Mouse (Mus musculus): ENCODE measurements around the gene Bag1. TPM values are rescaled to one million over a fixed set of nuclear protein-coding genes. Genes with fewer than 3 reads are reported as not detected.
A peak's percentile ranks its signal among the peaks of the same experiment; 100 is the strongest.

Bag1 gene
- total RNA-seq (2021), result 100 to 1,000 TPM; 225 to 228 TPM
- long read RNA-seq, experiment 1, transcript Bag1-202 (7 exons, 1,336 nt), result major isoform, 274 of 299 reads
- long read RNA-seq, experiment 1, partial matches to known transcripts, result 10 of 299 reads
- long read RNA-seq, experiment 1, other reads (novel, unspliced or antisense), result 15 of 299 reads
- long read RNA-seq, experiment 2, transcript Bag1-202 (7 exons, 1,336 nt), result major isoform, 308 of 328 reads
- long read RNA-seq, experiment 2, partial matches to known transcripts, result 5 of 328 reads
- long read RNA-seq, experiment 2, other reads (novel, unspliced or antisense), result 15 of 328 reads

DNA sequence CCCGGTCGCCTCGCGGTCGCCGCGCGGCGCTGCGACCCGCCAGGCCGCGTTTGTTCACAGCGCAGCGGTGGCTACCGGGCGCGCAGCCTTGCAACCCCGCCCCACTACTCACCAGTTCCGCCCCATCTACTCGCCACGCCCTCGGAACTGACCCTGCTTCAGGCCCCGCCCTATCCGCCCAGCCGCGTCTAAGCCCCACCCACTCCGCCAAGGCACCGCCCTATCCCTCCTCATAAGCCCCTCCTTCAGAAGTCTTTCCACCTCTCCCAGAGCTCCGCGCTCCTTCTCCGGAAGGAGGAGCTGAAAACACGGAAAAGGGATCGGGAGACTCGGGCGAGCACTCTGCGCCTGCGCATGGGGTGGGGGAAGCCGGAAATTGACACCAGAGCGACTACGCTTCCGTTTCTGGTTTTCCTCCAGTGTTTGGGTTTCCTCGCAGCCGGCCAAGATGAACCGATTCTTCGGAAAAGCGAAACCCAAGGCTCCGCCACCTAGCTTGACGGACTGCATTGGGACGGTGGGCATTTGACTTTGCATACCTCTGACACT is at the start of gene Bag1, which contains the start of gene Chmp5:
TSS of gene Bag1 (minus strand) at position 135 of the 549 bp plus-strand sequence.
TSS of gene Chmp5 (plus strand) at position 248 of the 549 bp plus-strand sequence.
- peak; percentile 93 to 98 for DNase-seq (ENCODE audit: low spot score in 2 of 2)

- no peak for DNase-seq (ENCODE audit: low spot score in 2 of 2)
These were observed 48.2 kb upstream of the Bag1 start for GRCm38 (mm10) chr4:40996302-40996701.

DNA sequence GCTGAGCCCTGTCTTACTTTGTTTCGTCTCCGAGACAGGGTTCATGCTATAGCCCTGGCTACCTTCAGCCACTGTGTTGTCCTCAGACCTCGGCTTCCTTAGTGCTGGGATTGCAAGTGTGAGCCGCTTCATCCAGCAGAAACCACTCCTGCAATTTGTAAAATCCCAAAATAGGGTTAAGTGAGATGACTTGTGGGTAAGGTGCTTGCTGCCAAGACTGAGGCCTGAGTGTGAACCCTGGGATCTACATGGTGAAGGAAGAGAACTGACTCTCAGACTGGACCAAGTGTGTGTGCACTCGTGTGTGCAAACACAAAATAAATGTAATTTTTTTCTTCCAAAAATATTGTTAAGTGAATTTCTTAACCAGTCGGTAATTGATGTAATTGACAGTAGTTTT is 41.5 kb upstream of the Bag1 start:
- no peak for DNase-seq (ENCODE audit: low spot score in 2 of 2)

DNA sequence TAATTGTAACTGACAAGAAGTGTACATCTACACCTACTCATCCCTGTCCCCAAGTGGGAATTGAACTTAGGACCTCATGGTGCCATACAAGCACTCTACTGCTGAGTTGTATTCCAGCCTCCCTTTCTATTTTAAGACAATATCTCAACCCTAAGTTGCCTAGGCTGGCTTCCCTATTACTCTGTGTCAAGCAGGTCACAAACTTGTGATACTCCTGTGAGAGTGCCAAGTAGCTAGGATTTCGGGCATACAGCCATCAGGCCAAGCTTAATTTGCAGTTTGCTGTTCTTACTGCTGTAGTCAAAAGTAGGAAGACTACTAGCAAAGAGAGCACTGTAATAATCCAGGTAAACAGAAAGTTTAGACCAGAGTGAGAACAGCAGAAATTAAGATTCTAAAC is 35.6 kb upstream of the Bag1 start:
- DNase-seq (ENCODE audit: low spot score in 2 of 2), result no peak

- DNase-seq (ENCODE audit: low spot score in 2 of 2), result no peak
These were observed 34.4 kb upstream of the Bag1 start for GRCm38 (mm10) chr4:40982486-40982885.

GRCm38 (mm10) chr4:40979430-40979829 is 31.3 kb upstream of the Bag1 start:
- no peak for DNase-seq (ENCODE audit: low spot score in 2 of 2)

DNA sequence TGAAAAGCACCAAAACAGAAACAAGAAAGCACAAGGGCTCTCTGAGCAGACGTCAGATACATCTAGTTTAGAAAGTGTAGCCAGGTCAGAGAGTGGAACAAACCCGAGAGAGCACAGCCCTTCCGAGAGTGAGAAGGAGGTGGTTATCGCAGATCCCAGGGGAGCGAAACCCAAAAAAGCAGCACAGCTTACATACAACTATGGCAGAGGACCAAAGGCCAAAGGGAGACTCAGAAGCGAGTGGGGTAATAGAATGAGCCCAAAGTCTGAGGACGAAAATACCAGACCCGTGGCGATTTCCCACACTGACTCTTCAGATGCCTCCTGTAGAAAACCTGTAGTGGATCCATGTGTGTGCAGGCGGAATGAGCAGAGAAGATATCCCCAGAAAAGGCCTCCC is 28.6 kb upstream of the Bag1 start:
- DNase-seq (ENCODE audit: low spot score in 2 of 2), result no peak

DNA sequence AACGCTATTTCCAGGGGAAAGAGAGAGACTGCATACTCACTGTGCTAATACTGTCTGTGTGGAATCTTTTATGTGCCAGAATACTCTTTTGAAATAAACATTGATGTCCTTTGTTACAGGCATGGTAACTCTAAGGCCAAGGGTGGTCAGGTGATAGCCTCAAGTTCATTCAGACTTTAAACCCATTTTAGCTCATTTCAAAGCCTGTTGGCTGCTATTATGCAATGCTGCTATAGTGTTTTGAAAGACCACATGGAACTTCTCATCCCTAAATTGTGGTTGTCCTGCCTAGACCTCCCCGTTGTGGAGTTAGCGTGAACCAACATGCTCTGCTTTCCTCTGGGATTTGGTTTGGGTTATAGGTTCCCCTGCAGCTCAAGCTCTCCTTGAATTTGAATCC is 27.6 kb upstream of the Bag1 start:
- no peak for DNase-seq (ENCODE audit: low spot score in 2 of 2)

DNA sequence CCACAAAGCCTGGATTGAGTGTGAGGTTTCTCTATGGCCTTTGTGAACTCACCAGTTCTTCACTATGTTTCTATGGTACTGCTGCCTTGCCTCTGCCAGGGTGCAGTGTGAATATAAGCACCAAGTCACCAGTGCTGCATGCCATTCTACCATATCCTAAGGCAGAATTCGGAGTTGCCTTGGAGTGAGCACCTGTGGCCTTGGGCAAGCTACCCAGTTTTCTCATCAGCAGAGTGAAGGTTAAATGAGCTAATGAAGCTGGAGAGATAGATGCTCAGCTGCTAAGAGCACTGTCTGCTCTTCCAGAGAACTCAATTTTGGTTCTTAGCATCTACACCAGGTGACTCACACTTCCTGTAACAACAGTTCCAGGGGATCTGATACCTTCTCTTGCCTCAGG is 25.9 kb upstream of the Bag1 start:
- DNase-seq (ENCODE audit: low spot score in 2 of 2), result no peak

GRCm38 (mm10) chr4:40971744-40972143 is 23.6 kb upstream of the Bag1 start:
- peak in 1 of 2 experiments; percentile 5 for DNase-seq (ENCODE audit: low spot score in 2 of 2)

- DNase-seq (ENCODE audit: low spot score in 2 of 2), result peak; percentile 88 to 95
These were observed 23.0 kb upstream of the Bag1 start, which contains the start of gene Nfx1 for GRCm38 (mm10) chr4:40970842-40971701. TSS of gene Nfx1 (plus strand) at chr4:40970906.

DNA sequence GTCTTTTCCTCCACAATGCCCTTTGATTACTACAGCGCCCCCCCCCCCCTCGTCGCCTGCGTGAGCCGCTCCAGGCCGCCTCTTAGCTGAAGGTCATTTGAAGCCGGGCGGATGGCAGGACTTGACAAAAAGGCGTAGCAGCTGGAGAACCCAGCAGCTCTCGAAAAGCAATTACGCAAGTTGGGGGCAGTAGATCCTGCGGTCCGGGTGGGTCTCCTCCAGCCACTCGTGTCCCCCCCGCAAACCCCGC is 22.4 kb upstream of the Bag1 start:
- DNase-seq (ENCODE audit: low spot score in 2 of 2), result no peak

- DNase-seq (ENCODE audit: low spot score in 2 of 2), result no peak
These were observed 21.9 kb upstream of the Bag1 start for GRCm38 (mm10) chr4:40969781-40970591.

DNA sequence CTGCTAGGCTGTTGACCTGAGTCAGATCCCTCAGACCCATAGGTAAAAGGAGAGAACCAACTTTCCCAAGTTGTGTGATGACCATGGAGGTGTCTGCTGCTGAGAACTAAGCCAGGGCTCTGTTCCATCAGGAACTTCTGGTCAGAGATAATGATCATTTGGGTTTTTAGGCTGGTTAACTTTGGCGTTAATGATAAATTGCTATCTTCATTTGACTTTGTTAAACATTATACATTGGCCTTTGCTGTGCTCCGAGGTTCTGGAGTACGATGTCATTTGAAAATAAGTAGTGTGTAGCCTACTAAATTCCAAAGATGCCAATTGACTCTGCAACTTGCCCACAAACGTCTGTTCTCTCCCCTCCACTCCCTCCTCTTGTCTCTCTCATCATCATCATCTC is 21.1 kb upstream of the Bag1 start:
- DNase-seq (ENCODE audit: low spot score in 2 of 2), result no peak

DNA sequence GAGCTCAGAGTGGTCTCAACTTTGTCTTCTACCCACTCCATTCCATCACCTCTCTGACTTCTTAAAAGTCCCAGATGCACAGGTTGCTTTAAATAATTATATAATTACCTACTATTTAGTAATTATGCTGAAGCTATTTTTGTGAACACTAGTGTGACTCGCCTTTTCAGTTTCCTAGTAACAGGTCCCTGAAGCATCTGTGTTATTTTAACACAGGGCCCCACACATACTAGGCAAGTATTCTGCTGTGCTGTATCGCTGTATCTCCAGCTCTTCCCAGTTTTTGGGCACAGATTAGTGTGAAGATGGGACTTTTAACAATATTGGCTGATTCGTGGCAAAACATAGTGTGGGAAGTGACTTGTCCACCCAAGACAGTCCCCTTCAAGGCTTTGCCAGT is 15.4 kb upstream of the Bag1 start:
- no peak for DNase-seq (ENCODE audit: low spot score in 2 of 2)

DNA sequence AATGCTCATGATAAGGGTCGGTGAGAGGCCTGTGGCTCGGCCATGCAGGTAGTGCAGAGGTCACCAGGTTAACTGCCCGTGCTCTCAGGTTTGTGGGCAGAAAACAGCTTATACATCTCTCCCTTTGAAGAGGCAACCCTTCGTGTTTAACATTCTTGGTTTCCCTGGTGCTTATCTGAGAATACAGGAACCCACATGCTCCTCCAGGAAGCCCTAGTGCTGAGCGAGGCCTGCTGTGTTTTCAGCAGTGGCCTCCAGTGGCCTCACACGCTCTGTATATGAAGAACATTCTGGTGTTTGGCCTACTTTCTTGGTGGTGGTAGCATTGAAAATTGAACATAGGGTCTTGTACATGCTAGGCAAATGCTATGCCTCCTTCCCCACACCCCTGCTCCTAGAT is 7.8 kb upstream of the Bag1 start:
- DNase-seq (ENCODE audit: low spot score in 2 of 2), result no peak

DNA sequence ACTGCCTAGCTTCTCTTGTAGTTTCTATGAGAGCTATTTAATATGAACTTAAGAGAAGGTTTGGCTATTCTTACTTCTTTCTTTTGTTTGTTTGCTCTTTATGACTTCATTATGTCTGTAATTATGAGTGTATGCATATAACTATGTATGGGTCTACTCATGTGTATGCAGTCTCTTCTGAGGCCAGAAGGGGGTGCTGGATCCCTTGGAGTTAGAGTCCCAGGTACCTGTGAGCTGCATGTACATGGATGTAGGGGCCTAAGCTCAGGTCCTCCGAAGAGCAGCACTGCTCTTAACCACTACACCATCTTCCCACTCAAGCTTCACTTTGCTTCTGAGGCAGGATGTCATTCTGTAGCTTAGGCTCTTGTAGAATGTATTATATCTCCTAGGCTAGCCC is 5.4 kb upstream of the Bag1 start:
- DNase-seq (ENCODE audit: low spot score in 2 of 2), result no peak

DNA sequence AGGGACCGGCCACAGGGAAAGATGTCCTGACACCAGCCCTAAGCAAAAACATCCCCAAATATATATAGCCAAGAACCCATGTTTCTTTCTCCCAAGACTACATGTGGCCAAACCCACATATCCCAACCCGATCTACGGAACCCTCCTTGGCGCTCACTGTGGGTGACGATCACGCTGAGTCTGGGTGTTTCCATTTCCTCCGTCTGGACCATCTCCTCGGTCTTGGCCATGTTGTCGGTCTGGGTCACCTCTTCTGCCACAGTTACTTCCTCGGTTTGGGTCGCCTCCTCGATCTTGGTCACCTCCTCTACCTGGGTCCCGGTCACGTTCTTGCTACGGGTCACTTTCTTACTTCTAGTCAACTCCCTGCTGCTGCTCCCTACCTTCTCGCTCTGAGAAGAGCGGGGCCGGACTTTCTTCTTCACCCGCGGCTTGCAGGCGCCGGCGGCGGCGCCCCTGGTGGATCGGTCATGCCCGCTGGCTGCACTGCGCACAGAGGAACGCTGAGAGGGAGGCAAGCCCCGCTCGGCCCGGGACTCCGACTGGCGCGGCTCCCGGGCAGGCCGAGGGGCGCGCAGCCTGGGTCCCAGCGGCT is 432 bp downstream of the Bag1 start:
- no peak for DNase-seq (ENCODE audit: low spot score in 2 of 2)

DNA sequence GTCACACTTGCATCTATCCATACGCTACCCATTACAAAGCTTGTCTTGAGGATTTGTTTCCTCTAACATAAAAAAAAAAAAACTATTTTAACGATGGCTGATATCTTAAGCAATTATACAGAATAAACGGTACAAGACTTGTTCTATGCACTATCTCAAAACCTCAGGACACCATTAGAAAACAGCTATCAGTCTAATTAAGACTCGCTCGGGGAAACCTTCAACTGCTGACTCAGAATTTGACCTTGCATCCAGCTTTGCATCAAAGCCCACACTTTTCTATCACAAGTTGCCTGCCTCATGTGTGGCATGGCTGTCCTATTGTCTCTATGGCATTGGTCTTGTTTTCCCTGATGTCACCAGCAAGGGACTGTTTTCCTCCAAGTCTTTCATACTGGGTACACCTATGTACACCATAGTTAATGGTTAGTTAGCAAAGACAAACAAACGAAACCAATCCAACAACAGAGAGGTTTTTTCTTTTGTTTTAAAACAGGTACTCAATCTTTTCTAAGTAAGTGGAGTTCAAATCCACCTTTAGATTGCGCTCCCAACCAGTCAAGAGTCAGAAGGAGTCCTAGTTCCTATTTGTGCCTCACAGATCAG is 1.5 kb downstream of the Bag1 start:
- no peak for DNase-seq (ENCODE audit: low spot score in 2 of 2)

DNA sequence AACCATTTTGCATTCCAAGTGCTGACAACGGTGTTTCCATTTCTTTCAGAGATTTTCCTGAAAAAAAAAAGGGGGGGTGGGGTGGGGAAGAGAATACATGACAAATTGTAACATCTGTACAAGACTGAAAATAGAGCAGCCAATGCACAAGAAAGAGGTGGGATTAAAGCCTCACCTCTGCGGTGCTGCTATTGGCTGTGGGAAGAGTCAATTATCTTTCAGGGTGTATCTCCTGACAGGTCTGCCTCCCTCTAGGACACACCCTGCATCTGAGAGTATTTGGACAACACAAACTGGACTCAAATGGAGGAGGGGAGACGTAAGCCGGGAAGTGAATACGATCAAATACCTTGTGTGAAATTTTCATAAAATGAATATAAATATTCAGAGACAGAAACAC is 4.4 kb downstream of the Bag1 start:
- DNase-seq (ENCODE audit: low spot score in 2 of 2), result no peak

- DNase-seq (ENCODE audit: low spot score in 2 of 2), result no peak
These were observed 9.3 kb downstream of the Bag1 start for GRCm38 (mm10) chr4:40938793-40939192.
